Mouse (Mus musculus) heart, postnatal 4 days (tissue): Measurements from ENCODE around the gene Tcf25. TPM values are rescaled to one million over a fixed set of nuclear protein-coding genes. Genes with fewer than 3 reads are reported as not detected.

Experiments used
- DNase-seq: peaks from one replicate; pipeline ENCODE4 v3.0.0; 2021
- total RNA-seq, 2 experiments: library from RNA; stranded (reverse); gene quantifications; 2 replicates each; pipeline ENCODE4 v1.2.3; 2021

Gene Tcf25
- 100 to 1,000 TPM; 174 to 178 TPM for total RNA-seq

DNA sequence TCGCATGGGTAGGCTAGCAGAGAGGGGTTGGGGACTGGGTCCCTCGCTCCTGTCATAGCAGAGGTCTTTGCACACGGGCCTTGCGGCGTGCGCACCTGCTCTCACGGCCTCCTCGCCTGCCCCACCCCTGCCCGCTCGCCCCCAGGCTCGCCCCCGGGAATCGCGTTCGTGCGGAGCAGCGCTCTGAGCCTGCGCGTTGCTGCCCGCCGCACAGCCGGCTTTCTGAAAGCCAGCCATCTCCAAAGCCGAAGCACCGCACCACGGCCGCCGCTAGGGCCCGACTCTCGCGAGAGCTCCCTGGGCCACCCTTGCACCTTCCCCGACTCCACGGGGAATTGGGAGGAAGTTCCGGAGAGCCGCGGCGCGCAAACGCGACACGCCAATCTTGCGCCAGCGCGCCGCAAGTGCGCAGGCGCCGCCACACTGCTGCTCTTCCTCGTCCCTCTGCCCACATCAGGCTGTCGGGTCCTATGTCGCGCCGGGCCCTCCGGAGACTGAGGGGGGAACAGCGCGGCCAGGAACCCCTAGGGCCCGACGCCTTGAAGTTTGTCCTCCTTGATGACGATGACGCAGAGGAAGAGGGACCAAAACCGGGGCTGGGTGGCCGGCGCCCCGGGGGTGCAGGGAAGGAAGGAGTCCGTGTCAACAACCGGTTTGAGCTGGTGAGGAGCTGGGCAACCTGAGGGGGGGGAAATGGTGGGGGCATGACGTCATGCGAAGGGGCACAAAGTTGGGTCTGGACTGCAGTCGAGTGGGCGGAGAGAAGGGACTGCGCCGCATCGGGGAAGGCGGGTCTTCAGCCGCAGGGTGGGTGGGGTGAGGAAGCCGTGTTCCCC is at the start of gene Tcf25:
TSS of gene Tcf25 (plus strand) at position 351 of the 836 bp plus-strand sequence.
- peak; percentile 97 for DNase-seq

DNA sequence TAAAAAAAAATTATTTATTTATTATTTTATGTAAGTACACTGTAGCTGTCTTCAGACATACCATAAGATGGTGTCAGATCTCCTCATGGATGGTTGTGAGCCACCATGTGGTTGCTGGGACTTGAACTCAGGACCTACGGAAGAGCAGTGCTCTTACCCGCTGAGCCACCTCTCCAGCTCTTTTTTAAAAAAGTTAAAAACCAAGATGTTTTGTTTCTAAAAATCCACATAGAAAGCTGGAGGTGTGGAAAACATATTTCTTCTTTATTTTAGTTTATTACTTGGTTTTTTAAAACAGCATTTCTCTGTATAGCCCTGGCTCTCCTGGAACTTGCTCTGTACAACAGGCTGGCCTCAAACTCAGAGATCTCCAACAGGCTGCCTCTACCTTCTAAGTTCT is 45.0 kb upstream of the Tcf25 start:
- no peak for DNase-seq

DNA sequence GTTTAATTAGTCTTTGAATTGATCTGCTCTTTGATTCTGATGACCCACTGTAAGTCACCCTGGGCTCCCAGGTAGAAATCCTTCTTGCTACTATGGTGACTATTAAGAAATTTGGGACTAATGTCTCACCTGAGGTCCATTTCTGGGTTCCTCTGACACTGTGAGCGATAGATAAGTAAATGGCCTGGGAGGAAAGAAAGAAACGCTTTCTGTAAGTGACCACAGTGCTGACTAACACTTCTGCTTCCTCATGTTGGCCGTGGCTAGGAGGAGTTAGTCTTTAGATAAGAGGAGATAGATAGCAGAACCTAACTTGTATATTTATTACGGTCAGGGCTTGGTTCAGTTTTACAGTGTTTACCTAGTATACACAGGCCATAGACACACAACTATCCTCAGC is 44.2 kb upstream of the Tcf25 start:
- DNase-seq, result no peak

DNA sequence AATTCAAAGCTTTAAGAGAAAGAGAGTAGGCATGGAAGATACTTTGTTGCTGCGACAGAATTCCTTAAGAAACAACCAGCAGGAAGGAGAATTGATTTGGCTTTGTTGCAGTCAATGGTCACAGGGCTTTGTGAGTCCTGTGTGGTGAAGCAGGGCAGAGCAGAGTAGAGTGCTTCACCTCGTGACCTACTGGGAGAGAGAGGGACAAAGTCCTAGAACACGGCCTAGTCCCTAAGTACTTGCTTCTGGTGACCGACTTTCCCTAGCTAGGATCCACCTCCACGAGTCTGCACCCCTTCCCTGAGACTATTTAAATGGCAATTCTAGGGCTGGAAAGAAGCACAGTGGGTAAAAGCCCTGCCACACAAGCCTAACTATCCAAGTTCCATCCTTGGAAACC is 43.6 kb upstream of the Tcf25 start:
- DNase-seq, result no peak

DNA sequence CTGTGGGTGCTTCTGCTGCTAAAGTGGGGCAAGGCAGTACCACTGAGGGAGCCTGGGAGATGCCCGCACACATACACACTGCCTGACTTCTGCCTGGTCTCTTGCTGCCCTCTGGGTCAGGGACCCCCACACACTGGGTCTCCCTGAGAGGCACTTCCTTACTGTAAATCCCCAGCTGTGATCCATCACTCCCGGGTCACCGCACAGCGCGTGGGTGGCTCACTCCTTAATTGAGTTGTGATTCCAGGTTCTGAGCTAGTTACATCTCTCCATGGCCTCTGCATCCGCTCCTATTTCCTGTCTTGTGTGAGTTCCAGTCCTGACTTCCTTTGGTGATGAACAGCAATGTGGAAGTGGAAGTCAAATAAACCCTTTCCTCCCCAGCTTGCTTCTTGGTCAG is 42.9 kb upstream of the Tcf25 start:
- DNase-seq, result no peak

DNA sequence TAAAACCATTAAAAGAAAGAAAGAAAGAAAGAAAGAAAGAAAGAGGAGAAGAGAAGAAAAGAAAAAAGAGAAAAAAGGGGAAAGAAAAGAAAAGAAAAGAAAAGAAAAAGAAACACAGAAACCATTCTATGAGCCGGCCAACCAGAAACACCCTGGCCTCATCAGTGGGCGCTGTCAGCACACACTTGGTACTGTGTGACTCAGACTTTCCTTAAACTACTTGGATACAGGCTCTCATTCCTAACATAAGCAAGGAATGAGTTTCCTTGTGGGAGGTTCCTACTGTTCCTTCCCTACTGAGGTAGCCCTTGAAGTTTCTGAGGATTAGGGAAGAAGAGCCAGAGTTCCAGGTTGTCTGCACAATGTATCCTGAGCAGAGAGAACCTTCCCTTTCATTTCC is 42.3 kb upstream of the Tcf25 start:
- no peak for DNase-seq

DNA sequence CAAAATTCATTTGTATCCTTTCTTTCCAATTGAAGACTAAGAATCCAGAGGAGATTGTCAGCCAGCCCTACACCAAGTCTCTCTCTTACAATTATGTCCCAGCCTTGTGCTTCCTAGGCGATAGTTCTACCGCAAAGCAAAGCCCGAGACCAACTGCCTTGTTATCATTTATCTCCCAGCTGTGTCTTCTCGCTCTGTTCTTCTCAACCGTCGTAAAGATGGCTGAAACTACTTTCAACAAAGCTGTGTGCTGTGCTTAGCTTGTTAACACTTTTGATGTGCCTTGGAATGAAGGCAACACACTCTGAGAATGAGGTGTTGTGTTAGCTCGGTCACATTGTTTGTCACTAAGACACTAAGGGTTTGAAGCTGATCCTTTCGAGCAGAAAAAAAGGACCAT is 41.7 kb upstream of the Tcf25 start:
- DNase-seq, result no peak

DNA sequence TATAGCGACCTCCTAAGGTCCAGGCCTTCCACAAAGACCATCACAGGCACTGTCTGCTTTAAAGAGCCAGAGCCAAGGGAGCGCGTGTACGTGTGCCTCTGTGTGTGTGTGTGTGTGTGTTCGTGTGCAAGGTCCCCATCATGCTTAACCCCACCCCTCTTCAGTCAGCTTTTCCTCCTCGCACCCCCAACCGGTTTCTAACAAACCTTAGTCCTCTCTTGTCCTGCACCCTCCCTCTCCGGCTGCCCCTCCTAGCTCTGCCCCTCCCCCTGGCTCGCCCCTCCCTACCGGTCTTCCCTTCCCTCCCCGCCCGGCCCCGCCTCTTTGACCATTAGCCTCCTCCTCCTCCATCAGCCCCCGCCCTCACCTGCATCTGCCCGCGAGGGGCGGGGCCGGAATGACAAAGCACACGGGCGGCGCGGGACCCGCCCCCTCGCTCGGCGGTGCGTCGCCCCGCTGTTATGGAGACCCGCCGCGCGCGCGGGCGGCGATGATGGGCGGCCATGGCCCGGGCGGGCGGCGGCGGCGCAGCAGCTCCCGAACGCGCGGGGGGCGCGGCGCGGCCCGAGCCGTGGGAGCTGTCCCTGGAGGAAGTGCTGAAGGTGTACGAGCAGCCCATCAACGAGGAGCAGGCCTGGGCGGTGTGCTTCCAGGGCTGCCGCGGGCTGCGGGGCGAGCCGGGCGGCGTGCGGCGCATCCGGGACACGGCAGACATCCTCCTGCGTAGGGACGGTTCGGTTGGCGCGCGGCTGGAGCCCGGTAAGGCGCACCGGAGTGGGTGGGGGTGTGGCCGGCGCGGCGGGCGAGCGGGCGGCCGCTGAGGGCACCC is 41.1 kb upstream of the Tcf25 start, which contains the start of gene Spire2:
TSS of gene Spire2 (plus strand) at position 452 of the 829 bp plus-strand sequence.
- DNase-seq, result peak; percentile 88

DNA sequence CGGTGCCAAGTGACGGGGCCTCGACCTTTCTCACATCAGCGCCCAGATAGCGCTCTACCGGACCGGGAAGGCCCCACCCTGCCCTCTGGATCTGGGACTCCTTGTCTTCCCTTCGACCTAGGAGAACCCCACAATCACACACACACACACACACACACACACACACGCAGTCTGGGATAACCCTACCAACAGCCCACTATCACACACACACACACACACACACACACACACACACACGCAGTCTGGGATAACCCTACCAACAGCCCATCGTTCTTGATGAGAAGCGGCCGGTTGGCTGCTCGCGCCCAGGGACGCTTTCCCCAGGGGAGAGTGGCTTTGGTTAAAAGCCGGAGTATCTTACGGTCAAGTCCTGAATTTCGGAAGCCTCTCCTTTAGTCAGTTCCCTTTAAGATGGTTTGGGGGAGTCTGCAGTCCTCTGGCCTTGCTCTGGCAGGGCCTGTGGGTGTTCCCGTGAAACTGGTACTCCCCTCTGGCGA is 40.4 kb upstream of the Tcf25 start:
- no peak for DNase-seq

DNA sequence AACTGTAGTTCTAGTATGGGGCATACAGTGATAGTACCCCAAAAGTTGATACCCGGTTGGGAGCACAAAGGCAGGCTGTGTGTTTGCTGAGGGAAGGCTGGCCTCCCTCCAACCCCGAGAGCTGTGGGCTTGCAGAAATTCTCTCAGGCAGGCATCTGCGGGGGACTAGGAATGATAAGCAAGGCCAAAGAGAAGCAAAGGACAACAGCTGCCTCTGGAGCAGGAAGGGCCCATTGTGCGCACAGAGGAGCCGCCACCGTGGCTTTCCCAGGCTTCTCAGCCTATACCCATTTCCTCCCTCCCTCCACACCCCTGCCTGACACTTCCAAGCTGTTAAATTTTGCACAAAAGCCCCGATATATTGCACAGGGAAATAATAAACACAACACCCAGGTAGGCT is 39.7 kb upstream of the Tcf25 start:
- no peak for DNase-seq

DNA sequence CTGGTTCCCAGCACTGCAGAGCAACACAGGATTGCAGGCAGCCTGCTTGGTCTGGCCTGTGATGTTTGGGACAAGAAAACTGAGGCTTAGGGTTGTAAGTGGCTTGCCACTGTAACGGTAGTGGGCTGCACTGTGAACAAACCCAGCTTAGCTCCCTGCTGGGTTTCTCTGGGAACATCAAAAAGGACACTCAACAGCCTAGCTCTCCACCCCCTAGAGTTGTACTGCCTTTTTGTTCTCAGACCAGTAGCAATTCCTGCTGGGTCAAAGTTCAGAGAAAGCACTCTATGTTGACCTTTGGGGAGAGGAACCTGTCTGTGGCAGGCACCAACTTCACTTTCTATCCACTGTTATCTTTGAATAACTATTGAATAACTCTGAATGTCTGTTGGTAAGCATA is 39.1 kb upstream of the Tcf25 start:
- no peak for DNase-seq

DNA sequence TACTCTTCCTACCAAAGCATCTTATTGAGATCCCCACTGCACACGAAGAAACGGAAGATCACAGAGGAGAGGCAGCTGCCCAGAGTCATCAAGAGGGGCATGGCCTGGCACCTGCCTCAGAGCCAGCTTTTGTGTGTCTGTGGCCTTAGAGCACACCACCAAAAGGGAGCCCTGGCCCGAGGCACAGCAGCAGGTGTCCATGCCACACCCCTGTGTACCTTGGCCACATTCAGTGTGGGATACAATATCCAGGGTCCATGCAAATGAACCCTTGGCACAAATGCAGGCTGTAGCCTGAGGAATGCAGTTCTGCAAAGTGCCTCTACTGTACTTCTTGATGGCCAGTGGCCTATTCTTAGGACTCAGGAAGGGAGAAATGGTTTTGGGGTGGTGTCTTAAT is 36.1 kb upstream of the Tcf25 start:
- no peak for DNase-seq

DNA sequence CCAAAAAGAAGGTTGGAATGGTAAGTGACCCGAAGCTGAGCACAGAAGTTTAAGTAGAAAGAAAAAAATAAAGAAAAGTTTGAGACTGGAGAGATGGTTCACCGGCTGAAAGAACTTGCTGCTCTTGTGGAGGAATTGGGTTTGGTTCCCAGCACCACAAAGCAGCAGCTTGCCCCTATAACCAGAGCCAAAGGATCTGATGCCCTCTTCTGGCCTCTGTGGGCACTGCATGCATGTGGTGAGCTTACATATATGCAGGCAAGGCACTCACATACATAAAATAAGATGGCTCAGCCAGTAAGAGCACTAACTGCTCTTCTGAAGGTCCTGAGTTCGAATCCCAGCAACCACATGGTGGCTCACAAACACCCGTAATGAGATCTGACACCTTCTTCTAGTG is 33.5 kb upstream of the Tcf25 start:
- no peak for DNase-seq

DNA sequence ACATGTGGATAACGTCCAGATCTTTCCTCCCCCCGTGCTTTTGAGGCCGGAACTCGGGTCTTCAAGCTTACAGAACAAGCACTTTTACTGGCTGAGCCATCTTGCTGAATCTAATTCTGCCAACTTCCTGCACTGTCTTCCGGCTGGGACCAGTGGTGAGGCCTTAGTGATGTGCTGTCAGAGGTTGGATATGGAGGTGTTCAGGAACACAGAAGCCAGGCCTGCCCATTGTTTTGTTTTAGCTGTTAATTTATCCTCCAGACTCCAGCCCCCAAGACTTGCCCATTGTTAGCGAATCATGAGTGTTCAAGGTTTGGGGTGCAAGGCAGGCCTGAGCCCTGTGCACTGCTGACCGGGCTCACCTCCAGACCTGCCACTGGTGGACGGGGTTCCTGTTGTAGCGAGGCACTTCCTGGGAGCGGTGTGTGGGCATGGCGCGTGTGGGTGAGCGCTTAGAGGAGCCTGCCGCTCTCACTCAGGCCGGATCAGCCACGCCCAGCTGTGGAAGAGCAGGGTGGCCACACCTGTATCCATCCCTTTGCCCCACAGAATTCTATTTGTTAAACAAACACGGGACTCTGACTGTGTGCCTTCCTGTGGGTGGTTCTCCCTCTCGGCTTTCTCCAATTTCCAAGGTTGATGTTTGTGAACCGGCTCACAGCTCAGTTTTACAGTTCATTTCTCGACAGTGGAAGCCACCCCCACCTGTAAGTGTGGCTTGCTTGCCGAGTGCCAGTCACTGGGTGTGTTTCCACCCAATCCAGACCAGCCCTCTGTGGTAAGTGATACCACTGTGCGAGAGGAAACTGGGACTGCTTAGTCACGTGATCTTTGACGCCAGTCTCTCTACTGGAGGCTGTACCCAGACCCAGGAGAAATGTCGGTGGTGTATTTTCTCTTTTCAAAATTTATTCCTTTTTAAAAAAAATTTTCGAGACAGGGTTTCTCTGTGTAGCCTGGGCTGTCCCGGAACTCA is 32.2 kb upstream of the Tcf25 start:
- no peak for DNase-seq

DNA sequence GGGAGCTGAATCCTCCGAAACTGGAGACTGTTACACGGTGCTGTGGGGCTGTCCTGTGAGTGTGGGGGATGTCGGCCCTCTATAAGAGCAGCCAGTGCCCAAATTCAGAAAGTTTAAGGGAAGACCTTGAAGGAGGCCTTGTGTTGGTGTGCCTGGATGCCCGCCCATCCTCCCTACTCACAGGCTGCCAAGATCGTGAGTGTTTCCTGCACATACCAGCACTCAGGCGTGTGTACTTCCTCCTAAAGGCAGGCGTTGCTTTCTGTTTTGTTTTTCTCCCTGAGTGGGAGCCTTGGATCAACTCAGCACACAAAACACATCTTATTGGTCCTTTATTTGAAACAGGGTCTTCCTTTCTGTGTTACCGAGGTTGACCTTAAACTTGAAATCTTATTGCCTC is 31.3 kb upstream of the Tcf25 start:
- no peak for DNase-seq

DNA sequence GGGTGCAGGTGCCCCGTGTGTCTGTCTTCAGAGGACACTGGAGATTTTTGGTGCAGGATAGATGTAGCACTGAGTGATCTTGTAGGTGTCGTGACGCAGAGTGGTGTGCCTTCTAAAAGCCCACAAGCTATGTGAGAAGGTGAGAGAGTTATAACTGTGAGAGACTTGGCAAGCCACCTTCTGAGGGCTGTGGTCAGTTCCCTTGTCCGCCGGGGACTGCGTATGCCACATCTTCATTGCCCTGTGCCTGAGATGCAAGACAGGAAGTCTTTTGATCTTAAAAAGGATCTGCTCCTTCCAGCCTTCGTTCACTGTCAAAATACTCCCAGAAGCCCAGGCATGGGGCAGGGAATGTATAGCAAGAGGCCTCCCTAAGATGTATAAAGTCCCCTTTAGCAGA is 30.6 kb upstream of the Tcf25 start:
- no peak for DNase-seq

DNA sequence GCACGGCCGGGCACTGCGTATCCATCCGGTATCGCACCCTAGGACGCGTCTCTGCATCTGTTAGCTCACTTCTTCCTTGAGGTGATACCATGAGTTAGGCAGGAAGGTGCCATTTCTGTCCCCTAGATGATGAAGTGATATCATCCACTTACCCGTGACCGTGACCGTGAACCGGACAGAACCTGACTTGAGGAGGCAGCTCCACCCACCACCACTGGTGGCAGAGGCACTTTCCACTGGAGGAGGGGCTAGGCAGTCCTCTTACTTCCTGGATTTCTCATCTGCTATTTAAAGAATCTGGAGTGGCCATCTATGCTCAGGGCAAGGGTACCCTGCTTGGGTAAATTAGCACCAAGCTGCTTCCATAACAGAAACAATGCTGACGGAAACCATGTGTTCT is 30.1 kb upstream of the Tcf25 start:
- no peak for DNase-seq

DNA sequence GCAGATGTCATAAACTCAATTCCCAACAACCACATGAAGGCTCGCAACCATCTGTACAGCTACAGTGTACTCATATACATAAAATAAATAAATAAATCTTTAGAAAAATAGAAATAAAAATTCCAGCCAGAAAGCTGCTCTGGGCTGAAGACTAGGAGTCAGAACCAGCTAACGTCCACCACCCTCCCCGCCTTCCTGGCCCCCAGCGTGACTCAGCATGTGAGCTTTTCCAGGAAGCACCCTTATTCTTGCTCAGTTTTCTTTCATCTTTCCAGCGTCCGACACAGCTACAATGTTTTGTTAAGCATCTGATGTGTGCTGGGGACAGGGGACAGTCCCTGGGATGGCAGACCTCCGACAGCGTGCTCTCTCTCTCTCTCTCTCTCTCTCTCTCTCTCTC is 28.4 kb upstream of the Tcf25 start:
- DNase-seq, result no peak

DNA sequence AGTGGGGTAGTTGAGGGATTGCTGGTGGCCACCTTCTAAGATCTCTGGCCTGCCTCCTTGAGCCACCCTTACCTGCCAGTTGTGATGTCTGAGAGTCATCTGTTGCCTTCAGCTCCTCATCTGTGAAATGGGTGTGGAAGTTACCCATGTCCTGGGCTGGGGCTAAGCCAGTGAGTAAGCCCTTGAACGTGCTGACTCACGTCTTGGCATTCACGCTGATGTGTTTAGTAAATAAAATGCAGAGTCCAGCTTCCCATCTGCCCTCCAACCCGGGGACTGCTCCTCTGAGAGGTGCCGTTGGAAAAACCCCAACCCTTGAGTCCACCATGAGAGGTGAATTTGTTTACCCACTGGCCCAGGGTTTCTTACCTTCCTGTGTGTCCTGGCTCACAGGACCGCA is 27.7 kb upstream of the Tcf25 start:
- DNase-seq, result no peak

DNA sequence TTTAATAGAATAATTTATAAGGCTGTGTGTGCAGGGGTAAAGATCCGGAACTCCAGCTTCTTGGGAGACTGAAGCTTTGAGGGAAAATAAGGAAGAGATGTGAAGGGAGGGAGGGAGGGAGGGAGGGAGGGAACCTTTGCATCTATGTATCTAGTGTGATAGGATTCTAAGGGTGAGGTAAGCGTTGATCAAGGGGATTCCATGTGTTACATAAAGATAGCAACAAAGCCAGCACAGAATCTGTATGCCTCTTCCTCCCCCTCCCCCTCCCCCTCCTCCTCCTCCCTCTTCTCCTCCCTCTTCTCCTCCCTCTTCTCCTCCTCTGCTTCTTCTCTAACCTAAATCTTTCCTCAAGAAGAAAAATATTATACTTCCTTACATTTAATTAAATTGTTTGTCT is 26.3 kb upstream of the Tcf25 start:
- no peak for DNase-seq

DNA sequence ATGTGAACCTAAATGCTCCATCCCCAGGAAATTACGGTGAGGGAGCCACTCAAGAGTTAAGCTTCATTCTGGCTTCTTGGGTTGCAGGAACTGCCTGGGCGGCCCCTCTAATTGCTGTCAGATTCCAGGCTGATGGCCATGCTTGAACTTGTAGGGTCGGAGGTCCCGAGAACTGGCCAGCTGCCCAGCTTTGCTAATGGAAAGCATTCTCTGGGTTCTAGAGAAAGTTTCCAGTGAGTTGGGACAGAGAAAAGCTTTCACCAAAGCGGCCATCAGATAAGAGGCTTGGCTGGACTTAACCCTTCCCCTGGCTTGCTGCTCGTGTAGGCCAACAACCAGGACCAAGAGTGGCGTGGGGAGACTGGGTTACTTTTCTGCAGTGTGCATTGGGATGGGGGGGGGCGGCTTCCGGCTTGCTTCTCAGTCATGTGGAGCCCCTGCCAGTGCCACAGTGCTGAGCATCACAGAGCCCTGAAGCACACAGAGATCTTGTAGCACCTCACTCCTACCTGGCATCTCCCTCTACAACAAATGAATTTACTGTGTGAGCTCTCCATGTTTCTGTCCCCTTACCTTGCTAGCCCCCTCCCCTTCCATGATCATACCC is 25.2 kb upstream of the Tcf25 start:
- peak; percentile 87 for DNase-seq

DNA sequence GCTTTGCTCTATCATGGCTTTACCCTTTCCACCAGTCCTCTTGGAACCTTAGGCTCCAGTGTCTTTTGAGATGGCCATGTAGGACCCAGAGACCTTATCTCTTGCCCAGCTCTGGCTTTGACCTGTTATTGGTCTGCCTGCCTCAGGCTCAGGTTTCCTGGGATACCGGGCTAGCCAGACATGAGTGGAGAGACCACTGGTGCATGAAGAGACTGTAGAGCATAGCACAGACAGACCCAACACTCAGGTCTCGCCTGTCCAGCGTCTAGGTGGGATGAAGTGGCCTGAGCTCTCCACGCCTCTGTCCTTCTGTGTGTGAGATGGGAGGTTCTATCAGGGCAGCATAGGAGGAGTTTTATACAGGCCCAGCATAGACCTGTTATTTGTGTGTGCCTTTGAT is 24.5 kb upstream of the Tcf25 start:
- no peak for DNase-seq
